Mouse (Mus musculus) fat pad, adult 2 months (tissue): ENCODE results near the gene Id3.

Source experiments
- DNase-seq: peaks from one replicate; pipeline ENCODE4 v3.0.0-alpha.2; 2011; ENCODE audit warnings: low read depth, low spot score; ENCODE audit errors: extremely low read depth

The Id3 gene

DNA sequence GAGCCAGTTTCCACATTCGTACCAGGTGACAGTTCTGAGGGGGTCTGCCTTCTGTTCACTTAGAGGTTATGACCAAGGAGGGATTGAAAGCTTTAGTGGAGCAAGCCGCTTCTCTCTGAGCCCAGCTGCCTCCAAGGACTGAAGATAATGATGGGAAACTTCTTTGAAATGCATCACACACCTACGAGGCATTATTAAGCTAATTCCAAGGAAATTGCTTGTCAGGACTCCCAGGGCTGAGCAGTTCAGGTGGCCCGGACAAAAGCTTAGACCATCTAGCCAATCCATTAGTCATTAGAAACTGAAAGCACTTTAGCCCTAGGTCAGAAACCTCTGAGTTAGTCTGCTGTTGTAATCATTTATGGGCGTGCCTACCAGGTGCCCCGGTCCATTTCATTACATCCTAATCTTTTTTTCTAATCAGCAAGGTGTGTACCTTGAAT lies 3.4 kb downstream of the Id3 start:
- DNase-seq: peak; percentile 39

- DNase-seq: no peak
Observed at GRCm38 (mm10) chr4:136147436-136148135, 4.3 kb downstream of the Id3 start.

DNA sequence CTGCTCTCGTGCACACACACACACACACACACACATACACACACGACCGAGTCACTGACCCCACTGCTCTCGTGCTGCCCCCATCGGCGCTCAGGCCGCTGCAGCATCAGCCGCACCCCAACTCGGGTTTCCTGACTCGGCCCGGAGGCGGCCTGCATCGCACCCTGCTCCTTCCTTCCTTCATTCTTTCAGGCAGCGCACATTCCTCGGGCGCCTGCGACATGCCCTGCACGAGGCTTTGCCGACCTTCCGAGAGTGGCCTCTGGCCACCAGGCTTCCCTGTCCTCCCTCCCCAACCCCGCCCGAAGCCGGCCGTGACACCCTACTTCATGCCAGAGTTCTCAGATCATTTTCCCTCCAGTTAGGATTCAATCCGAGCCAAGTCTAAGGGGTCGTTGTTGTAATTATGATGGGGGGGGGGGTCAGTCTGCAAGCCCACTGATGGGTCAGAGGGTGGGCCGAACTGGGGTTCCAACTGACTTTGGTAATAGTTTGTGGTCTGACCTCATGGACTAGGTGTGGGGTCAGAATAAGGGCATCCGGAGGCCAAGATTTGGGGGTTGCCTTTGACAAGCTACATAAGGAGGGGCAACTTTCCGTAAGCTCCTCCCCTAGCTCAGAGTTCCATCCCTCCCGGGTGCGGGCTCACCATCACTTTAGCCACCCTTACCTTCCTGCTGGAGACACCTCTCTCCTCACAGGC lies 5.2 kb downstream of the Id3 start:
- no peak for DNase-seq

- DNase-seq: no peak
Observed at GRCm38 (mm10) chr4:136149045-136149379, 5.7 kb downstream of the Id3 start.

GRCm38 (mm10) chr4:136149734-136150133 lies 6.4 kb downstream of the Id3 start:
- no peak for DNase-seq

GRCm38 (mm10) chr4:136150596-136150995 lies 7.3 kb downstream of the Id3 start:
- no peak for DNase-seq

DNA sequence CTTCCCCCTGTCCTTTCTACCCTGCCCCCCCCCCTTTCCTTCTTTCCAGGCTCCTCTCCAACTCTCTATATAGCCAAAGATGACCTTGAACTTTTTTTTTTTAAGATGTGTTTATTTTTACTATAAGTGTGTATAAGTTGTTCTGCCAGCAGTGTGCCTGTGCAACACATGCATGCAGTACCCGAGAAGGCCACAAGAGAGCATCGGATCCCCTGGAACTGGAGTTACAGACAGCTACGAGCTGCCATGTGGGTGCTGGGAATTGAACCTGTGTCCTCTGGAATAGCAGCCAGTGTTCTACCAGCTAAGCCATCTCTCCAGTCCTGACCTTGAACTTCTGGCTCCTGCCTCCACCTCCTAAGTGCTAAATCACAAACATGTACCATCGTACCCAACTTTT lies 9.5 kb downstream of the Id3 start:
- DNase-seq: no peak

- DNase-seq: no peak
Observed at GRCm38 (mm10) chr4:136154462-136154861, 11.2 kb downstream of the Id3 start.

DNA sequence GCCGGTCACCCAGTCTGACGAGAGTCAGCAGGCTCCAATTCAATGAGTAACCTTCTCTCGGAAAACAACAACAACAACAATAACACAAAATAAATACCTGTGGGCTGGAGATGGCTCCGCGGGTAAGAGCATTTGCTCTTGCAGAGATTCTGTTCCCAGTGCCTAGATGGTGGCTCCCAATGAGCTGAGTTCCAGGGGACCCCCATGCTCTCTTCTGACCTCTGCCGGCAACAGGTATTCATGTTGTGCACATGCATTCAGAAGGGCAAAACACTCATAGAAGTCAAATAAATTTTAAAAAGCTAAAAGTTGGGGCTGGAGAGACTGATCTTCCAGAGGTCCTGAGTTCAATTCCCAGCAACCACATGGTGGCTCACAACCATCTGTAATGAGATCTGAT lies 15.2 kb downstream of the Id3 start:
- DNase-seq: no peak

DNA sequence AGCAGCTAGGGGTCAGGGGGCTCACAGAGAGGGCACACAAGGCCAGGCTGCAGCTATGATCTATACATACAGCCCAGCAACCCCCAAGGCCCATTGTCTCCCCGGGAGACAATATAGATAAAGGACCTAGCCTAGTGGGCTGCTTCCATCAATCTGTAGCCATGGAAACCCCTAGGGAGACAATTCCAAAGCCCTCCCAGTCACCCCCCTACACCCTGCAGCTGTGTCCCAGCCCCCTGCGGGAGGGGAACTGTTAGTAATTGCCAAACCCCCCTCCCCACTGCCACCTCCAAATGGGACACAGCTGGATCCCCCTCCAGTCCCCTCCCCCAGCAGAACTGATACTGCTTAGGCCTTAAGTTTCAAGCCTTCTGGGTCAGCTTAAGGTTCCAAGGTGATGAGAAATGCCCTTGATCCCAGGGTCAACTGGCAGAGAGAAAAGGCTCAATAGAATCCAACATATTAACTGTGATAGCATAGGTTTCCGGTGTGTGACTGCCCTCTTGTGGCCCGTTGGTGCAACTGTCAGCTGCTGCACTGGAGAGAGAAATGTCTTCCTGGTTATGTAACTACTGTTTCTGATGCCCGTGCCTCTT lies 16.6 kb downstream of the Id3 start:
- DNase-seq: no peak

GRCm38 (mm10) chr4:136163448-136163847 lies 20.2 kb downstream of the Id3 start:
- no peak for DNase-seq

DNA sequence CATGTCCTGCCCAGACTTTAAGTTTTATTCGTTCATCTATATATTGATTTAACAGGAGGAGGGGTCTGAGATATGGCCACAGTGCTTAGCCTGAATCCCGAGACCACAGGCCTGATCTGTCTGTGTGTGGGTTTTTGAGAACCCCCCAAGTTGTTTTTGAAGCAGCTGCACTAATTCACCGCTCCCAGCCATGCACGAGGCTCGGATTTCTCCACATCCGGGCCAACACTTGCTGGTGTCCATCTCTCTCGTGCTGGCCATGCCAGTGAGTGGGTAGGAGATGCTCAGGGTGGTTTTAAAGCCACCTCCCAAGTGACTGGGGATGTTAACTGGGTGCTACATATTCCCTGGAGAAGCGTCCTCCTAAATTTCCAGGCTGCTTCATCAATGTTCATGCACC lies 21.7 kb downstream of the Id3 start:
- DNase-seq: no peak

GRCm38 (mm10) chr4:136167701-136168100 lies 24.4 kb downstream of the Id3 start:
- no peak for DNase-seq

DNA sequence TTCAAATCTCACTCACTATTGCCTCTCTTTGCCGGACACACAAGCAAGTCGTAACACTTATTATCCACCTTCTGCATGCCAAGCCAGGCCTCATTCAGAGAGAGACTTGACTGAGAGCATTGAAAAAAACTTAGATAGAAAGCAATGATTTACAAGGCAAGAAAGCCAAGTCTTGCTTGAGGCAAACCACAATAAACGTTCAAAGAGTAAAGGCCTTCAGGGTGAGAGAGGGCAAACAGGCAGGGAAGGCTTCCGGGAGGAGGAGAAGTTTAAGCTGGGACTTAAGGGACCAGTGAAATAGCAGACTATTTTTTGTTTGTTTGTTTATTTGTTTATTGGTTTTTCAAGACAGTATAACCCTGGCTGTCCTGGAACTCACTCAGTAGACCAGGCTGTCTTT lies 27.1 kb downstream of the Id3 start:
- DNase-seq: no peak

GRCm38 (mm10) chr4:136171455-136171854 lies 28.2 kb downstream of the Id3 start:
- DNase-seq: no peak

DNA sequence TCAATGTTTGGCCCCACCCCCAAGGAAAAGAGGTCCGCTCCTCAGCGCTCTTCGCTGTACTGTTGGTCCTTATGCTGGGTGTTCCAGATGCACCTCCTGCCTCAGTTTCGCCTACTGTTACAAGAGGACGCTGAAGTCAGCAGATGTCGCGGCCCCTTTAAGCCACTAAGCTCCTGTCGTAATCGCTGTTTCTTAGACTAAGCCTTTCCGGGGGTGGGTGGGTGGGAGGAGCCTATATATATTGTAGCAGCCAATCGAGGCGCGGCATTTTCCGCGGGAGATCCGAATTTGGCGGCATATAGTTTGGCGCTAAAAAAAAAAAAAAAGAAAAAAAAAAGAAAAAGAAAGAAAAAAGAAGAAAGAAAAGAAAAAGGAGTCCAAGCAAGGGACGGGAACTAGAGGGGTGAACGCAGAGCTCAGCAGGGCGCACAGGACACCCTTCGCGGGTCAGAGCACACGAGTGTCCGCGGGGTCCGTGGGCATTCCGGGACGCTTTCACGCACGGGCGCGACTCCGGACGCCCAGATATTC lies 28.8 kb downstream of the Id3 start, which contains the start of gene E2f2:
E2f2 (plus strand) TSS at position 384 of the 531 bp plus-strand sequence.
- DNase-seq: no peak

GRCm38 (mm10) chr4:136172542-136173209 lies 29.4 kb downstream of the Id3 start:
- DNase-seq: no peak

GRCm38 (mm10) chr4:136173210-136173715 lies 30.0 kb downstream of the Id3 start:
- no peak for DNase-seq

GRCm38 (mm10) chr4:136174216-136175193 lies 31.2 kb downstream of the Id3 start:
- no peak for DNase-seq

DNA sequence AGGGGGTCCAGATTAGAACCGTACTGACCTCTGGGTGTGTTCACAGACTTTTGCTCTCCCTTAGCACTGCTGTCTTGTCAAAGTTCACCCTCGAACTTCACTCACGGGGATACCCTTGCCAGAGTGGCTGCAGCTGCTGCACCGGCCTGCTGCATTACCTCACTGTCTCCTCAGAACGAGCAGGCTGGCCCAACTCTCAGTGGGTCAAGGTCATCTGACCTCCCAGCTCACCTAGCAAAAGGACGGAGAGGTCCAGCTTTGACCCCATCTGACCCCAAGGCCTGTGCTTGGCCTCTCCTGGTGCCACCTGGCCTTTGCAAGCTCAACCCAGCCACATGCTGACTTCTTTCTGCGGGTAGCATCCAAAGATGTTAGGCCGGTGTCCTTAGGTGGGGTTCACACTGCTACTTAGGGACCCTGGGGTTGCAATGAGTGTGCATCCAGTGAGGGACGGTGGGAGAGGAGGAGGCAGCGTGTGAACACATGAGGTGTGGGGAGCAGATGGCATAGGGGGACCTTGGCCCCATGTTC lies 32.8 kb downstream of the Id3 start:
- DNase-seq: no peak
